Mouse (Mus musculus): ENCODE measurements around the gene Slc44a4. TPM values are rescaled to one million over a fixed set of nuclear protein-coding genes. Genes with fewer than 3 reads are reported as not detected.
"Not testable (repeated sequence)": the region's sequence is repeated elsewhere in the genome, so short reads cannot be mapped to it uniquely, and the experiment has no call there.

Gene Slc44a4
- polyA plus RNA-seq, 1 experiment from 2014 or later, result 0.08 TPM

- H3K27ac ChIP-seq (ENCODE audit: poor library complexity, severe bottlenecking), result peak overlapping the region; percentile 90
- no peaks in the 10 kb centered on the region for H3K9me3 ChIP-seq (replicated peaks)
- WGBS, result under 1% methylated on average over 37 of the region's 45 CpGs
- peak overlapping the region; percentile 90 for H3K4me3 ChIP-seq
- H3K36me3 ChIP-seq, result peaks cover 38% of the 10 kb centered on the region
- ATAC-seq (ENCODE audit: insufficient number of reproducible peaks, low FRiP score), result 0 out of 2 replicates have a peak, but pooled peaks have one; percentile 0
- no peaks in the 10 kb centered on the region for H3K27me3 ChIP-seq (replicated peaks)
- peak overlapping the region; percentile 92 for H3K4me2 ChIP-seq
- peaks cover 30% of the 10 kb centered on the region for H3K4me1 ChIP-seq (replicated peaks)
- H3K9ac ChIP-seq, result peak overlapping the region; percentile 97
Observed at GRCm38 (mm10) chr17:34899053-34899889, 15.0 kb upstream of the Slc44a4 start.

GRCm38 (mm10) chr17:34899890-34900243, 14.4 kb upstream of the Slc44a4 start:
- WGBS, result 9% methylated on average over 5 of the region's 5 CpGs
- H3K27me3 ChIP-seq (replicated peaks), result no peaks in the 10 kb centered on the region
- H3K4me2 ChIP-seq, result peak overlapping the region; percentile 92
- peaks cover 44% of the 10 kb centered on the region for H3K36me3 ChIP-seq
- H3K9ac ChIP-seq, result peak overlapping the region; percentile 97
- no peaks in the 10 kb centered on the region for H3K9me3 ChIP-seq (replicated peaks)
- ATAC-seq (ENCODE audit: insufficient number of reproducible peaks, low FRiP score), result no peak
- peaks cover 30% of the 10 kb centered on the region for H3K4me1 ChIP-seq (replicated peaks)
- H3K4me3 ChIP-seq, result peak overlapping the region; percentile 90
- H3K27ac ChIP-seq (ENCODE audit: poor library complexity, severe bottlenecking), result no peak overlapping the region

- H3K9ac ChIP-seq; ATAC-seq (ENCODE audit: insufficient number of reproducible peaks, low FRiP score); H3K27me3 ChIP-seq (replicated peaks); H3K27ac ChIP-seq (ENCODE audit: poor library complexity, severe bottlenecking); H3K4me2 ChIP-seq; H3K4me3 ChIP-seq; H3K9me3 ChIP-seq (replicated peaks): not testable (repeated sequence)
- H3K36me3 ChIP-seq, result peaks cover 51% of the 10 kb centered on the region
- peaks cover 20% of the 10 kb centered on the region for H3K4me1 ChIP-seq (replicated peaks)
Observed at GRCm38 (mm10) chr17:34900826-34901225, 13.4 kb upstream of the Slc44a4 start.

DNA sequence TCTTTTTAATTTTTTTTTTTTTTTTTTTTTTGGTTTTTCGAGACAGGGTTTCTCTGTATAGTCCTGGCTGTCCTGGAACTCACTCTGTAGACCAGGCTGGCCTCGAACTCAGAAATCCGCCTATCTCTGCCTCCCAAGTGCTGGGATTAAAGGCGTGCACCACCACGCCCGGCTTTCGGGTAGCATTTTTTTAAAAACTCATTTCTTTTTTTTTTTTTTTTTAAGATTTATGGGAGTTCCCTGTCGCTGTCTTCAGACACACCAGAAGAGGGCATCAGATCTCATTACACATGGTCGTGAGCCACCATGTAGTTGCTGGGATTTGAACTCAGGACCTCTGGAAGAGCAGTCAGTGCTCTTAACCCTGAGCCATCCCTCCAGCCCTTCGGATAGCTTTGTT, 12.3 kb upstream of the Slc44a4 start:
- not testable (repeated sequence) for H3K27ac ChIP-seq (ENCODE audit: poor library complexity, severe bottlenecking); H3K9me3 ChIP-seq (replicated peaks); H3K9ac ChIP-seq; H3K4me3 ChIP-seq; H3K4me2 ChIP-seq; H3K4me1 ChIP-seq (replicated peaks); H3K27me3 ChIP-seq (replicated peaks); ATAC-seq (ENCODE audit: insufficient number of reproducible peaks, low FRiP score)
- 89% methylated on average over 9 of the region's 10 CpGs for WGBS
- peaks cover 55% of the 10 kb centered on the region for H3K36me3 ChIP-seq

DNA sequence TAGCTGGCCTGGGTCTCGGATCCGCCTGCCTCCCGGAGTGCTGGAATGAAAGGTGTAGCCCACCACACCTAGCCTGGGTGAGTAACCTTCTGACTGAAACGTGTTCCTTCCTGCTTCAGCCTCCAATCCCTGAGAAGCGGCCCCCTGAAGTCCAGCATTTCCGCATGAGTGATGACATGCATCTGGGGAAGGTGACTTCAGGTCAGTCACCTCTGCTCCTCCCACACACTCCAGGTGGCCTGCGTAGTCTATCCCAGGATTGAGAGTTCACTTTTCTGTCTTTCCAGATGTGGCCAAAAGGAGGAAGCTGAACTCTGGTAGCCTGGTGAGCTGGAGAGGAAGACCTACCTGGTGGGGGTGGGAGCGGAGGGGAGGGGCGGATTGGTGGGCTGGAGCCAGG, 11.4 kb upstream of the Slc44a4 start:
- ATAC-seq (ENCODE audit: insufficient number of reproducible peaks, low FRiP score), result no peak
- Histone ChIP-seq H3K27ac (ENCODE audit: poor library complexity, severe bottlenecking) (no peak overlapping the region), H3K27me3 (replicated peaks) (no peaks in the 10 kb centered on the region), H3K36me3 (peaks cover 65% of the 10 kb centered on the region), H3K4me2 (no peak overlapping the region), H3K4me1 (replicated peaks) (no peaks in the 10 kb centered on the region), H3K9ac (no peak overlapping the region), H3K9me3 (replicated peaks) (no peaks in the 10 kb centered on the region), H3K4me3 (no peak overlapping the region)
- 90% methylated on average over 9 of the region's 9 CpGs for WGBS

DNA sequence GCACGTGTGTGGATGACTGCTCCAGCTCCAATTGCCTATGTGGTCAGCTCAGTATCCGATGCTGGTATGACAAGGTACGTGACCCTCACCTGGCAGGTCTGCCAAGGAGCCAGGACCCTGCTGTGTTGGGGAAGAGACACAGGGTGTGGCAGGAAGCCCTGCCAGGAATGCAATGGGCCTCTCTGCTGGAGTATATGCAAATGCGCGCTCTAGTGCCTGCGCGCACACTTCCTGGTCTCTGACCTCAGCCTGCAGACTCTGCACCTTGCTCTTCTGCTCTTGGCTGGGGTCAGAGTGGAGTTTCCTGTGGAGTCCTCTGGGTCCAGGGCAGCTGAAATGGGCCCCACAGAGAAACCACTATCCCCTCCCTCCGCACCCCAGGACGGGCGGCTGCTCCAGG, 3.3 kb upstream of the Slc44a4 start:
- peaks cover 81% of the 10 kb centered on the region for H3K36me3 ChIP-seq
- 85% methylated on average over 10 of the region's 10 CpGs for WGBS
- no peak for ATAC-seq (ENCODE audit: insufficient number of reproducible peaks, low FRiP score)
- H3K4me2 ChIP-seq, result no peak overlapping the region
- no peaks in the 10 kb centered on the region for H3K27me3 ChIP-seq (replicated peaks)
- peaks cover 3% of the 10 kb centered on the region; the same call in 1 of the 2 replicates for H3K4me1 ChIP-seq (replicated peaks)
- H3K27ac ChIP-seq (ENCODE audit: poor library complexity, severe bottlenecking), result no peak overlapping the region
- H3K9ac ChIP-seq, result no peak overlapping the region
- H3K4me3 ChIP-seq, result no peak overlapping the region
- H3K9me3 ChIP-seq (replicated peaks), result no peaks in the 10 kb centered on the region

DNA sequence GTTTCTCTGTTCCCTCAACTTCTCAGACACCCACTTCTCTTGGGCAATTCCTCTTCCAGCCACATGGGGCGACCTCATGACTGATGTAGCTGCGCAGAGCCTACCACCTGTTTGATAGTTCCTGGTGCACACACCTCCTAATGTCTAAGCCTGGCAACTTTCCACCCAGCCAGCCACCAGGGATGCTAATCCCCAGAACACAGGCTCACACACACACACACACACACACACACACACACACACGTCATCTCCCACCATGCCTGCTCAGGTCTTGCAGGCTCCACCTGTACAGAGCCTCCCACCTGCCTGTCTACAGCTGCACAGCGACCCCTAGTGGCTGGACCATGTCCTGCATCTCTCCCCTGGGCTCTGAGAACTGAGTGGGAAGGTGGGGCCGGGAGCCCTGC, 2.3 kb upstream of the Slc44a4 start:
- H3K9me3 ChIP-seq (replicated peaks), result no peaks in the 10 kb centered on the region
- H3K27ac ChIP-seq (ENCODE audit: poor library complexity, severe bottlenecking), result no peak overlapping the region
- peaks cover 71% of the 10 kb centered on the region for H3K36me3 ChIP-seq
- no peaks in the 10 kb centered on the region for H3K27me3 ChIP-seq (replicated peaks)
- WGBS, result 54% methylated on average over 5 of the region's 5 CpGs
- peak; percentile 48; the same call in 1 of the 2 replicates for ATAC-seq (ENCODE audit: insufficient number of reproducible peaks, low FRiP score)
- no peak overlapping the region for H3K9ac ChIP-seq
- H3K4me3 ChIP-seq, result no peak overlapping the region
- no peak overlapping the region for H3K4me2 ChIP-seq
- H3K4me1 ChIP-seq (replicated peaks), result peaks cover 3% of the 10 kb centered on the region; the same call in 1 of the 2 replicates

DNA sequence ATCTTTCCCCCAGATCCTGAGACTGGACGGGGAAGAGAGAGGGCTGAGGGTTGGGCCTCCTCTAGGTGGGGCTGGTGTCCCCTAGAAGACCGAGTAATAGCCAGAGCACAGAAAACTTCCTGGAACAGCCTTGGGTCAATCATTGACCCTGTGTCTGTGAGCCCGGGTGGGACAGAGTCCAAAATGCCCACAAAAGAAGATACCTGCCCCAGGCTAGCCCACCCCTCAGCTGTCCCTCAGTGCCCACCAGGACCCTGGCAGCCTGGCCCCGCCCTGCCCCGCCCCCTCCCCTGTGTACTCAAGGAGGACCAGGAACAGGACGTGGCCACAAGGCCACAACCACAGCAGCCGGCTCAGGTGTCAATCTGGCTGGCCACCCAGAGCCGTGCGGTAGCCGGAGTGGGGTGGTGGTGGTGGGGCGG, 1.2 kb downstream of the Slc44a4 start:
- Histone ChIP-seq H3K36me3 (peaks cover 37% of the 10 kb centered on the region), H3K9me3 (replicated peaks) (no peaks in the 10 kb centered on the region), H3K27ac (ENCODE audit: poor library complexity, severe bottlenecking) (no peak overlapping the region), H3K4me1 (replicated peaks) (peaks cover 3% of the 10 kb centered on the region; the same call in 1 of the 2 replicates), H3K27me3 (replicated peaks) (no peaks in the 10 kb centered on the region), H3K4me2 (peak overlapping the region; percentile 26), H3K4me3 (no peak overlapping the region), H3K9ac (peak overlapping the region; percentile 12; the same call in 1 of the 2 replicates)
- ATAC-seq (ENCODE audit: insufficient number of reproducible peaks, low FRiP score), result 0 out of 2 replicates have a peak, but pooled peaks have one; percentile 19
- 22% methylated on average over 11 of the region's 11 CpGs for WGBS

- Histone ChIP-seq H3K9me3 (replicated peaks) (no peaks in the 10 kb centered on the region), H3K27ac (ENCODE audit: poor library complexity, severe bottlenecking) (no peak overlapping the region), H3K36me3 (peaks cover 28% of the 10 kb centered on the region), H3K4me1 (replicated peaks) (peaks cover 3% of the 10 kb centered on the region; the same call in 1 of the 2 replicates), H3K27me3 (replicated peaks) (no peaks in the 10 kb centered on the region), H3K9ac (no peak overlapping the region), H3K4me3 (no peak overlapping the region), H3K4me2 (no peak overlapping the region)
- ATAC-seq (ENCODE audit: insufficient number of reproducible peaks, low FRiP score), result no peak
- 84% methylated on average over 5 of the region's 5 CpGs for WGBS
Observed at GRCm38 (mm10) chr17:34916316-34916715, 2.0 kb downstream of the Slc44a4 start.

- Histone ChIP-seq H3K27me3 (replicated peaks) (no peaks in the 10 kb centered on the region), H3K9me3 (replicated peaks) (no peaks in the 10 kb centered on the region), H3K27ac (ENCODE audit: poor library complexity, severe bottlenecking) (no peak overlapping the region), H3K9ac (no peak overlapping the region), H3K36me3 (peaks cover 19% of the 10 kb centered on the region), H3K4me3 (no peak overlapping the region), H3K4me1 (replicated peaks) (peaks cover 3% of the 10 kb centered on the region; the same call in 1 of the 2 replicates), H3K4me2 (no peak overlapping the region)
- ATAC-seq (ENCODE audit: insufficient number of reproducible peaks, low FRiP score), result no peak
- WGBS, result 67% methylated on average over 9 of the region's 9 CpGs
Observed at GRCm38 (mm10) chr17:34917188-34917587, 2.9 kb downstream of the Slc44a4 start.

GRCm38 (mm10) chr17:34922939-34923338, 8.7 kb downstream of the Slc44a4 start:
- H3K9me3 ChIP-seq (replicated peaks), result no peaks in the 10 kb centered on the region
- H3K4me2 ChIP-seq, result no peak overlapping the region
- no peak for ATAC-seq (ENCODE audit: insufficient number of reproducible peaks, low FRiP score)
- H3K9ac ChIP-seq, result no peak overlapping the region
- no peaks in the 10 kb centered on the region for H3K4me1 ChIP-seq (replicated peaks)
- 45% methylated on average over 6 of the region's 6 CpGs for WGBS
- no peak overlapping the region for H3K27ac ChIP-seq (ENCODE audit: poor library complexity, severe bottlenecking)
- no peaks in the 10 kb centered on the region for H3K36me3 ChIP-seq
- H3K4me3 ChIP-seq, result no peak overlapping the region
- no peaks in the 10 kb centered on the region for H3K27me3 ChIP-seq (replicated peaks)

Data from heart, embryonic 12.5 days (tissue).